Mouse (Mus musculus): Measurements from ENCODE around the gene Paqr7. TPM values are rescaled to one million over a fixed set of nuclear protein-coding genes. Genes with fewer than 3 reads are reported as not detected.

The Paqr7 gene
- polyA plus RNA-seq, 1 experiment from 2014 or later: 12.0 TPM

Small RNAs within 50 kb of the gene (microRNA-seq; reads per million reads assigned to microRNA genes)
- gene Gm23634: 2.2 reads per million, percentile 9 among the genes with 10 or more reads in this experiment

Other genes starting within 250 kb of the Paqr7 start
- gene Gm30191, start 249.8 kb upstream of the Paqr7 start, polyA plus RNA-seq (2015; fragmentation: Nextera tagmentation; extraction: Ambion mirVana): not detected in 2 replicates
- 3.2 and 3.5 TPM in 2 replicates for gene Grrp1, start 242.6 kb upstream of the Paqr7 start, polyA plus RNA-seq (2015; fragmentation: Nextera tagmentation; extraction: Ambion mirVana)
- gene Pdik1l, start 208.8 kb upstream of the Paqr7 start, polyA plus RNA-seq (2015; fragmentation: Nextera tagmentation; extraction: Ambion mirVana): 17.7 and 19.0 TPM in 2 replicates
- gene Trim63, start 181.6 kb upstream of the Paqr7 start, polyA plus RNA-seq (2015; fragmentation: Nextera tagmentation; extraction: Ambion mirVana): 0.37 and 1.4 TPM in 2 replicates
- 0.91 and 1.1 TPM in 2 replicates for gene Slc30a2, start 153.5 kb upstream of the Paqr7 start, polyA plus RNA-seq (2015; fragmentation: Nextera tagmentation; extraction: Ambion mirVana)
- gene Extl1, start 112.8 kb upstream of the Paqr7 start, polyA plus RNA-seq (2015; fragmentation: Nextera tagmentation; extraction: Ambion mirVana): 1.7 and 2.1 TPM in 2 replicates
- gene Pafah2, start 100.4 kb upstream of the Paqr7 start, polyA plus RNA-seq (2015; fragmentation: Nextera tagmentation; extraction: Ambion mirVana): 24.7 and 24.8 TPM in 2 replicates
- 1,080 and 1,153 TPM in 2 replicates for gene Stmn1, start 28.4 kb upstream of the Paqr7 start, polyA plus RNA-seq (2015; fragmentation: Nextera tagmentation; extraction: Ambion mirVana)
- 10.0 and 11.8 TPM in 2 replicates for gene Aunip, start 14.3 kb downstream of the Paqr7 start, polyA plus RNA-seq (2015; fragmentation: Nextera tagmentation; extraction: Ambion mirVana)
- 89.1 and 95.1 TPM in 2 replicates for gene Mtfr1l, start 38.7 kb downstream of the Paqr7 start, polyA plus RNA-seq (2015; fragmentation: Nextera tagmentation; extraction: Ambion mirVana)
- gene Selenon, start 55.5 kb downstream of the Paqr7 start, polyA plus RNA-seq (2015; fragmentation: Nextera tagmentation; extraction: Ambion mirVana): 7.9 and 8.0 TPM in 2 replicates
- gene Man1c1, start 207.6 kb downstream of the Paqr7 start, polyA plus RNA-seq (2015; fragmentation: Nextera tagmentation; extraction: Ambion mirVana): 1.3 and 1.6 TPM in 2 replicates